Mouse (Mus musculus) hindbrain, embryonic 13.5 days (tissue): ENCODE measurements around the gene Rasgef1b. TPM values are rescaled to one million over a fixed set of nuclear protein-coding genes. Genes with fewer than 3 reads are reported as not detected.

Source experiments
- ATAC-seq: fragments of 200-750 bp; cut with Nextera tagmentation; 2 replicates; pipeline ENCODE4 v1.8.0; 2017; ENCODE audit warnings: moderate TSS enrichment; ENCODE audit not compliant: low FRiP score
- H3K27ac ChIP-seq: fragments of 300-500 bp; sonication (generic); 2 replicates; pipeline ENCODE4 v1.5.1; 2015; ENCODE audit warnings: inconsistent platforms, mild to moderate bottlenecking, moderate library complexity
- H3K27me3 ChIP-seq: fragments of 300-500 bp; sonication (generic); 2 replicates; pipeline ENCODE4 v1.6.1; 2015; ENCODE audit warnings: mild to moderate bottlenecking, inconsistent platforms
- H3K36me3 ChIP-seq: fragments of 300-500 bp; sonication (generic); 2 replicates; pipeline ENCODE4 v1.6.1; 2015; ENCODE audit warnings: mild to moderate bottlenecking, inconsistent platforms
- H3K4me1 ChIP-seq: fragments of 300-500 bp; sonication (generic); replicated peaks from 2 replicates; pipeline ENCODE4 v1.6.1; 2015; ENCODE audit warnings: inconsistent platforms
- H3K4me2 ChIP-seq: fragments of 300-500 bp; sonication (generic); 2 replicates; pipeline ENCODE4 v1.6.1; 2015; ENCODE audit warnings: inconsistent platforms, mild to moderate bottlenecking, moderate library complexity
- H3K4me3 ChIP-seq: fragments of 300-500 bp; sonication (generic); 2 replicates; pipeline ENCODE4 v1.5.1; 2015; ENCODE audit warnings: mild to moderate bottlenecking, inconsistent platforms
- H3K9ac ChIP-seq: fragments of 300-500 bp; sonication (generic); 2 replicates; pipeline ENCODE4 v1.6.1; 2015; ENCODE audit warnings: mild to moderate bottlenecking, inconsistent platforms
- H3K9me3 ChIP-seq: fragments of 300-500 bp; sonication (generic); 2 replicates; pipeline ENCODE4 v1.6.1; 2016; ENCODE audit warnings: inconsistent platforms
- WGBS: fragments of 180-500 bp; shearing (Covaris S2); methylation state at CpG from one replicate; pipeline ENCODE4 v1.1.7; 2015; 5-methylcytosine and 5-hydroxymethylcytosine counted together
- polyA plus RNA-seq: library from polyadenylated mRNA; unstranded; fragments of >200 nt; fragmentation: Nextera tagmentation; extraction: Ambion mirVana; gene quantifications from 2 replicates; pipeline ENCODE4 v1.2.1, GENCODE M21; 2015

Rasgef1b gene
- polyA plus RNA-seq, 1 experiment from 2014 or later, result 61.1 TPM

DNA sequence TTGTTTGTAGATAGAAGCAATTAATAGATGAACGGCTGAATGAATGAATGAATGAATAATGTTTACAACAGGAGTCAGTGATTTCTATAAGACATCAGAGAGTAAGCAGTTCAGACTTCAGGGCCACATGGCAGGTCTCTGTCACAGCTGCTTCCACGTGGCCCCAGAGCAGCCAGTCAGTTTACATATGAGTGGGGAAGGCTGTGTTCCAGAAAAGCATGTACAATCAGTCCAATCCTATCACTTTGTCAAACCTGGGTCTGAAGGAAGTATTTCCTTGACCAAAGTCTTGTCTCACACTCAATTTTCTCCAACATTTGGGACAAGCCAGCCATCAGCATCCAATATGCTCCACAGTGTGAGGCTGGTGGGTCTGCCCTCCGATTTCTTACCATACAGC, 278.4 kb downstream of the Rasgef1b start:
- peaks cover 17% of the 10 kb centered on the region for H3K4me1 ChIP-seq
- no peak overlapping the region for H3K4me2 ChIP-seq
- no peaks in the 10 kb centered on the region for H3K36me3 ChIP-seq
- no peak overlapping the region for H3K27ac ChIP-seq
- H3K4me3 ChIP-seq, result no peak overlapping the region
- WGBS, result 84% methylated on average over 3 of the region's 3 CpGs
- no peaks in the 10 kb centered on the region for H3K9me3 ChIP-seq
- H3K9ac ChIP-seq, result no peak overlapping the region
- H3K27me3 ChIP-seq, result no peaks in the 10 kb centered on the region
- ATAC-seq, result no peak

DNA sequence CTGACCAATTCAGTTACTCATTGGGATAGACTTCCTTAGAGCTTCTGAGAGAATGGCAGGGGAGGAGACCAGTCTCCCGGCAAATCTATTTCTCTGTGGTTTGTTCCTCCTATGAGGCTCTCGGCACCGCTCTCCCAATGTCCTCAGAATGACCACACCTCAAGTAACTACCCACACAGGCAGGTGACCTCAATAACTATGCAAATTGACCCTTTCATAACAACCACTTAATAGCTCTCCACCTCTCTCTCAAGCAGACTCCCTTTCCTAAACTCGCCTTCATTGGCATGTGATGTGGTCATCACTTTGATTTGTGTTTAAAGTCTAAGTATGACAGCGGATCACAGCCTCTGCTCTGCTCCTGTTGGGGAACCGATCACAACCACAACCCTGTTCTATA, 281.4 kb downstream of the Rasgef1b start:
- 97% methylated on average over 6 of the region's 6 CpGs for WGBS
- no peak for ATAC-seq
- H3K4me1 ChIP-seq, result peaks cover 17% of the 10 kb centered on the region
- H3K9ac ChIP-seq, result no peak overlapping the region
- no peaks in the 10 kb centered on the region for H3K9me3 ChIP-seq
- no peak overlapping the region for H3K4me2 ChIP-seq
- H3K27me3 ChIP-seq, result no peaks in the 10 kb centered on the region
- no peaks in the 10 kb centered on the region for H3K36me3 ChIP-seq
- no peak overlapping the region for H3K4me3 ChIP-seq
- no peak overlapping the region for H3K27ac ChIP-seq

- Histone ChIP-seq H3K9ac (no peak overlapping the region), H3K27ac (no peak overlapping the region), H3K9me3 (no peaks in the 10 kb centered on the region), H3K4me3 (no peak overlapping the region), H3K4me2 (no peak overlapping the region), H3K36me3 (no peaks in the 10 kb centered on the region), H3K27me3 (no peaks in the 10 kb centered on the region), H3K4me1 (no peaks in the 10 kb centered on the region)
- WGBS, result 84% methylated on average over 5 of the region's 5 CpGs
- no peak for ATAC-seq
Observed at GRCm38 (mm10) chr5:99445242-99445641, 283.6 kb downstream of the Rasgef1b start.

DNA sequence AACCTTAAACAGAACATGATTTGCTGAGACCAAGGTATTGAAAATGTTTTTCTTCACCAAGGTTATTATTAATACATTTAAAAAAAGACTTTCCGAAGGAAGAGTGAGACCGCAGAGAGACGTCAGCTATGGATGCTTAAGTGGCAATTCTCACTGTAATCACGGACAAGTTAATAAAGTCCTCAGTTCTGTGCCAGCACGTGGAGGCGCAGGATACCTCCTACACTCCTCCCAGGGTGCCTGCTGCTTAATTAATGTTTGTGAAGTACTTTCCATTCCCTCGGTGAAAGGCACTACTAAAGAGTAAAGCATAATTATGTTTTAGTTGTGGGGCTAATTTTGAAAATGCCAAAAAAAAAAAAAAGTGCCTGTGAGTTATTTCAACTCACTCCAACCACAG, 284.1 kb downstream of the Rasgef1b start:
- Histone ChIP-seq H3K27me3 (no peaks in the 10 kb centered on the region), H3K9ac (no peak overlapping the region), H3K9me3 (no peaks in the 10 kb centered on the region), H3K27ac (no peak overlapping the region), H3K36me3 (no peaks in the 10 kb centered on the region), H3K4me1 (no peaks in the 10 kb centered on the region), H3K4me3 (no peak overlapping the region), H3K4me2 (no peak overlapping the region)
- WGBS, result 65% methylated on average over 7 of the region's 7 CpGs
- ATAC-seq, result no peak

GRCm38 (mm10) chr5:99440109-99440508, 288.8 kb downstream of the Rasgef1b start:
- H3K9me3 ChIP-seq, result no peaks in the 10 kb centered on the region
- H3K4me2 ChIP-seq, result no peak overlapping the region
- H3K4me3 ChIP-seq, result no peak overlapping the region
- H3K27ac ChIP-seq, result no peak overlapping the region
- H3K36me3 ChIP-seq, result no peaks in the 10 kb centered on the region
- H3K9ac ChIP-seq, result no peak overlapping the region
- 72% methylated on average over 6 of the region's 6 CpGs for WGBS
- no peak for ATAC-seq
- 0 out of 2 replicates have a peak, but pooled peaks cover 3% of the 10 kb centered on the region for H3K4me1 ChIP-seq
- H3K27me3 ChIP-seq, result 0 out of 2 replicates have a peak, but pooled peaks cover 3% of the 10 kb centered on the region

- WGBS, result 75% methylated on average over 1 of the region's 1 CpGs
- H3K9ac ChIP-seq, result no peak overlapping the region
- H3K4me2 ChIP-seq, result no peak overlapping the region
- ATAC-seq, result no peak
- 0 out of 2 replicates have a peak, but pooled peaks cover 3% of the 10 kb centered on the region for H3K4me1 ChIP-seq
- no peak overlapping the region for H3K4me3 ChIP-seq
- no peaks in the 10 kb centered on the region for H3K9me3 ChIP-seq
- no peak overlapping the region for H3K27ac ChIP-seq
- H3K36me3 ChIP-seq, result no peaks in the 10 kb centered on the region
- 0 out of 2 replicates have a peak, but pooled peaks cover 3% of the 10 kb centered on the region for H3K27me3 ChIP-seq
Observed at GRCm38 (mm10) chr5:99438526-99438925, 290.3 kb downstream of the Rasgef1b start.

GRCm38 (mm10) chr5:99434226-99434625, 294.6 kb downstream of the Rasgef1b start:
- 87% methylated on average over 4 of the region's 4 CpGs for WGBS

GRCm38 (mm10) chr5:99432471-99432870, 296.4 kb downstream of the Rasgef1b start:
- no peak overlapping the region for H3K4me3 ChIP-seq
- H3K4me1 ChIP-seq, result no peaks in the 10 kb centered on the region
- no peak overlapping the region for H3K4me2 ChIP-seq
- no peak for ATAC-seq
- 92% methylated on average over 8 of the region's 8 CpGs for WGBS
- H3K9ac ChIP-seq, result no peak overlapping the region
- H3K9me3 ChIP-seq, result no peaks in the 10 kb centered on the region
- H3K27me3 ChIP-seq, result 0 out of 2 replicates have a peak, but pooled peaks cover 3% of the 10 kb centered on the region
- H3K36me3 ChIP-seq, result no peaks in the 10 kb centered on the region
- H3K27ac ChIP-seq, result no peak overlapping the region

More at GRCm38 (mm10) chr5:99434226-99434625, 294.6 kb downstream of the Rasgef1b start:
- Histone ChIP-seq H3K9me3 (no peaks in the 10 kb centered on the region), H3K4me1 (0 out of 2 replicates have a peak, but pooled peaks cover 3% of the 10 kb centered on the region), H3K36me3 (no peaks in the 10 kb centered on the region), H3K27ac (no peak overlapping the region), H3K4me3 (no peak overlapping the region), H3K27me3 (0 out of 2 replicates have a peak, but pooled peaks cover 3% of the 10 kb centered on the region), H3K9ac (no peak overlapping the region), H3K4me2 (no peak overlapping the region)
- no peak for ATAC-seq

DNA sequence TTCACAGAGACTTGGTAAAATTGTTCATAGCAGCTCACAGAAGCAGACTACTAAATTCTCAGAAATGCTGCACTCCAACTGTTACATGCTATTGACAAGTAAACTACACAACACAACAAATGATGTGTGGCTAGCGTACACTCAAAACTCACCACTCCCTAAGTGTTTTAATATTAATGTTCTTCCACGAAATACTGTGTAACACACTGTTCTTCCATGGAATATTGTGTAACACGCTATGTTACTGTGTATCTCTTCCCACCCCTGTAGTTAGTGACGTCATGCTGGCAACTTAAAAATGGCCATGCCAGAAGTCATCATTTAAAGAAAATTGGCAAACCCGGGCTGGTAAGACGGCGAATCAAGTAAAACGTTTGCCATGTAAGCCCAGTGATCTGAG, 299.6 kb downstream of the Rasgef1b start:
- no peak overlapping the region for H3K4me2 ChIP-seq
- H3K9ac ChIP-seq, result no peak overlapping the region
- no peak for ATAC-seq
- no peak overlapping the region for H3K27ac ChIP-seq
- no peaks in the 10 kb centered on the region for H3K27me3 ChIP-seq
- no peaks in the 10 kb centered on the region for H3K4me1 ChIP-seq
- no peak overlapping the region for H3K4me3 ChIP-seq
- H3K36me3 ChIP-seq, result no peaks in the 10 kb centered on the region
- WGBS, result 95% methylated on average over 8 of the region's 8 CpGs
- H3K9me3 ChIP-seq, result no peaks in the 10 kb centered on the region

DNA sequence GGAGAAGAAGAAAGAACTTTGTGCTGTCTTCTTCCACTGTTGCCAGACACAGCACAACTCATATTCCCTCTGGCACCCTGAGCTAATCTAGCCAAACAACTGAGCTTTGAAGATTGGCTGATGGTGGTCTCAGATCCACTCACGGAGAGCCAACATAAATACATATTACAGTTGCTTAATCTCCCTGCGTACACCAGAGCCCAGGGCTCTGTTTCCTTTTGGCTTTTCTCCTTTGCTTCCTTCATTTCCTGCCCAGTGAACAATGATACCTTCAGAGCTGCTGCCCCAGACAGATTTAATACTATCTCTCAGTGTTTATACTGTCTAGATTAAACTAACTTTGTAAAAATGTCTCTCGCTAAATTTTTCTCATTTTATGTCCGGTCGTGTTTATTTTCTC, 300.2 kb downstream of the Rasgef1b start:
- H3K4me2 ChIP-seq, result no peak overlapping the region
- no peaks in the 10 kb centered on the region for H3K9me3 ChIP-seq
- H3K27ac ChIP-seq, result no peak overlapping the region
- no peak overlapping the region for H3K4me3 ChIP-seq
- no peak overlapping the region for H3K9ac ChIP-seq
- H3K4me1 ChIP-seq, result no peaks in the 10 kb centered on the region
- 82% methylated on average over 5 of the region's 5 CpGs for WGBS
- no peak for ATAC-seq
- H3K36me3 ChIP-seq, result no peaks in the 10 kb centered on the region
- H3K27me3 ChIP-seq, result no peaks in the 10 kb centered on the region

DNA sequence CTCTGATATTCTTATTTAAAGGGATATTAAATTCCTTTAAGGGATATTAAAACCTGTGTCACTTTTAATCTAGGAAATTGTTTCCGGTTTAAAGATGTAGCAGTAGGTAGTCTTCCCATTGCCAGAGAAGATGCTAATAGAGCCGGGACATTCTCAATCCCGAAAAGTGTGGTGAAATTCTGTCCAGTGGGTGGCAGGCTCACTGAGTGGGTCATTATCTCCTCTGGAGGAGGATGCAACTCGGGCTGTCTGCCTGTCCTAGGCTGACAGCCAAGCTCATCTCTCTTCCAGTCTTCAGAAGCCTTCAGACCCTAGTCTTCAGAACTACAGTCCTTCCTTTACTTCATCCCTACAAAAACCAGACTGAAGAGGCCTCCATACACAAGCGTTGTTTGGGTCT, 305.6 kb downstream of the Rasgef1b start:
- Histone ChIP-seq H3K36me3 (no peaks in the 10 kb centered on the region), H3K4me1 (no peaks in the 10 kb centered on the region), H3K4me2 (no peak overlapping the region), H3K9me3 (no peaks in the 10 kb centered on the region), H3K4me3 (no peak overlapping the region), H3K27me3 (peaks cover 6% of the 10 kb centered on the region; the same call in 1 of the 2 replicates), H3K27ac (no peak overlapping the region), H3K9ac (no peak overlapping the region)
- 78% methylated on average over 5 of the region's 5 CpGs for WGBS
- no peak for ATAC-seq

- Histone ChIP-seq H3K27ac (no peak overlapping the region), H3K9me3 (no peaks in the 10 kb centered on the region), H3K36me3 (no peaks in the 10 kb centered on the region), H3K4me1 (no peaks in the 10 kb centered on the region), H3K4me3 (no peak overlapping the region), H3K27me3 (peaks cover 6% of the 10 kb centered on the region; the same call in 1 of the 2 replicates), H3K9ac (no peak overlapping the region), H3K4me2 (no peak overlapping the region)
- WGBS, result 95% methylated on average over 4 of the region's 4 CpGs
- ATAC-seq, result no peak
Observed at GRCm38 (mm10) chr5:99422856-99423255, 306.0 kb downstream of the Rasgef1b start.

GRCm38 (mm10) chr5:99422092-99422491, 306.8 kb downstream of the Rasgef1b start:
- Histone ChIP-seq H3K27ac (no peak overlapping the region), H3K4me1 (no peaks in the 10 kb centered on the region), H3K9ac (no peak overlapping the region), H3K4me3 (no peak overlapping the region), H3K36me3 (no peaks in the 10 kb centered on the region), H3K9me3 (no peaks in the 10 kb centered on the region), H3K4me2 (no peak overlapping the region), H3K27me3 (peaks cover 6% of the 10 kb centered on the region; the same call in 1 of the 2 replicates)
- no peak for ATAC-seq
- 86% methylated on average over 6 of the region's 6 CpGs for WGBS
